Mouse (Mus musculus): Measurements from ENCODE around the gene Fcrl6.

The Fcrl6 gene

DNA sequence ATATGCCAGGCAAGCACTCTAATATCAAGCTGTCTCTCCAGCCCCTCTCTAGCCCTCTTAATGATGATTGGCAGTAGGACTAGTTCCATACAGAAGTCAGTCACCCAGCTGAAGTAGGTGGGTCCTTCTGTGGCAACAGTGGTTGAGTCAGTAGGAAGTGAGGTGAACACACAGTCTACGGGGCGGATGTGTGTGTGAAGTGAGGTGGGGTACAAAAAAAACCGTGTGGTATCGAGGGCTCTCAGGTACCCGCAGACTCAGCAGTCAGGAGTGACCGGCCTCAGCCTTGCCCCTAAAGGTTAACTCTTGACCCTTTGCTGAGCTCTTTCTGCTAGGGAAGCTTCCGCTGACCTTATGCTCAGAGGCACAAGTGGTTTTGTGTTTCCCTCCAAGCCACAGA, 53.9 kb downstream of the Fcrl6 start:
- peak; percentile 75 for DNase-seq (ENCODE audit: low read depth, low spot score)
